Mouse (Mus musculus): ENCODE data around the gene Zfp710.

DNA sequence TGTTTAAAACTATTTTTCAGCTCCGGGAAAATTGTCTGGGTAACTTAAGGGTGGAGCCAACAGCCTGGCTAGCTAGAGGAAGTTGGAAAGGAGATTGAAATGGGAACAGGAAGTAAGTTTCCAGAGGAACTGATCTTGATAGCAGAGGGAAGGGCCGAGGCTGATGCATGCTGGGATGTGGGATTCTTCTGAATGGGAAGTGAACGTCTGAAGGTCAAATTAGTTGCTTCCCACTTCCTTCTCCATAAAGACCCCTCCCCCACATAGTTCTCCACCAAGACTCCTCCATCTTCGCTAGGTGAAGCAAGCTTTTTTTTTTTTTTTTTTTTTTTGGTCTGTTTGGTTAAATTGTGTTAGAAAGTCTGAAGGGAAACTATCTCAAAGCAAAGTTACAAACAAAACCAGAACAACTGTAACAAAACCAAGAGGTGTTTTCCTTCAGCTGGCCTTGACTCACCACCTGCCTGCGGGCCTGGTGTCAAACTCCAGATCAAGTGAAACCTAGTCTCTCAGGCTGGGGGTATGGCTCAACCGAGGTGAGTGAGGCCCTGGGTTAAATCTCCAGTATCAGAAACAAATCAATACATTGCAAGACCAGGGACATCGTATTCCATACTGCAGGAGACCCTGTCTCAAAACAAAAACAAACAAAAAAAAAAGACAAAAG is 10.6 kb upstream of the Zfp710 start:
- TF ChIP-seq POLR2A (IDR thresholded peaks at IDR 0.05; ENCODE audit: low read depth, low read length): no peak
- TF ChIP-seq CTCF (IDR thresholded peaks at IDR 0.05; ENCODE audit: borderline replicate concordance, insufficient read depth, low read length): no peak
